Mouse (Mus musculus): ENCODE measurements around the gene Ubr3.

DNA sequence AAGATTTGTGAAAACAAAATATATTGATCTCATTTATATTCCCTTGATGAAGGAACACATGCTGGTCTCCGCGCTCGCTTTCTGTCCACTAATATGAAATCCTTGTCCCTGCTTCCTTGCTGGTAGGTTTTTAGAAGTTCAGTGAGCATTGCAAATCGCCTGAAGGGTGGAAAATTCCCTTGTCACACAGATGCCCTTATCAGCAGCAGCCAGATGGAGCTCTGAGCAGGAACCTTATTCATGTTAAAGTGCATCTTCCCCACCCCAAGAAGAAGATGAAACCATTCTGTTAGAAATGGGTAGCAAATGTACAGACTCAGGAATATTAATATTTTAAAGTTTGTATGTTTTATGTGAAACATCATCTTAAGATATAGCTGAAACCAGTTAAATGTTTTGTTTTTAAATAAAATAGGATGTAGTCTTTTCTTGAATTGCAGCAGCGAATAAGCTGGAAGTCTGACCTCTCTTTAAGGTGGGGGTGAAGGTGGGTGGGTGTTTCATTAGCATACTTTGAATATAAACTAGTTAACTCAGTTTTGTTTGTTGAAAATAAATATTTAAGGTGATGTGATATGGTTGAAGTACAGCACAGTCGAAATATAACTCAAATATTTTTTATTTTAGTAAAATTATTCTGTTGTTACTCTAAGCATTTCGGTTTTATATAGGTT lies 102.2 kb downstream of the Ubr3 start:
- no peak for TF ChIP-seq CTCF (IDR thresholded peaks at IDR 0.05; ENCODE audit: control insufficient read depth, insufficient read depth, insufficient read length)
- TF ChIP-seq MAX (IDR thresholded peaks at IDR 0.05) = no peak
- no peak for TF ChIP-seq CEBPB (IDR thresholded peaks at IDR 0.05; ENCODE audit: low read depth)

Measured in C2C12 (cell line).